Mouse (Mus musculus): Measurements from ENCODE around the gene Ripor1. TPM values are rescaled to one million over a fixed set of nuclear protein-coding genes. Genes with fewer than 3 reads are reported as not detected.

Ripor1 gene
- polyA plus RNA-seq, 1 experiment from 2014 or later, result 13.1 TPM

GRCm38 (mm10) chr8:105618892-105619591 is 14.0 kb downstream of the Ripor1 start:
- H3K36me3 ChIP-seq (ENCODE audit: control insufficient read depth, insufficient read depth, low read length), result peaks cover 21% of the 10 kb centered on the region
- H3K4me3 ChIP-seq (ENCODE audit: low read depth, low read length), result no peak overlapping the region
- no peak for DNase-seq (ENCODE audit: low spot score)
- 91% methylated on average over 19 of the region's 19 CpGs for WGBS
- H3K4me1 ChIP-seq (ENCODE audit: control insufficient read depth, insufficient read depth, low read length), result peaks cover 31% of the 10 kb centered on the region
- no peaks in the 10 kb centered on the region for H3K9me3 ChIP-seq (ENCODE audit: control insufficient read depth, low read length)
- no peak overlapping the region for H3K4me2 ChIP-seq (ENCODE audit: low read depth, severe bottlenecking)
- H3K27me3 ChIP-seq (ENCODE audit: control insufficient read depth, insufficient read depth, low read length), result no peaks in the 10 kb centered on the region
- no peak overlapping the region for H3K9ac ChIP-seq (ENCODE audit: low read length)
- no peak overlapping the region for H3K27ac ChIP-seq (replicated peaks; ENCODE audit: low read depth, low read length)
- ATAC-seq (ENCODE audit: insufficient number of reproducible peaks, low FRiP score, low TSS enrichment, low read depth), result no peak

- Histone ChIP-seq H3K4me3 (ENCODE audit: low read depth, low read length) (no peak overlapping the region), H3K27ac (replicated peaks; ENCODE audit: low read depth, low read length) (no peak overlapping the region), H3K4me2 (ENCODE audit: low read depth, severe bottlenecking) (no peak overlapping the region), H3K36me3 (ENCODE audit: control insufficient read depth, insufficient read depth, low read length) (peaks cover 21% of the 10 kb centered on the region), H3K4me1 (ENCODE audit: control insufficient read depth, insufficient read depth, low read length) (peaks cover 34% of the 10 kb centered on the region), H3K9ac (ENCODE audit: low read length) (no peak overlapping the region), H3K9me3 (ENCODE audit: control insufficient read depth, low read length) (no peaks in the 10 kb centered on the region), H3K27me3 (ENCODE audit: control insufficient read depth, insufficient read depth, low read length) (no peaks in the 10 kb centered on the region)
- 89% methylated on average over 19 of the region's 19 CpGs for WGBS
- DNase-seq (ENCODE audit: low spot score) (no peak), ATAC-seq (ENCODE audit: insufficient number of reproducible peaks, low FRiP score, low TSS enrichment, low read depth) (no peak)
Observed at GRCm38 (mm10) chr8:105620211-105620610, 15.2 kb downstream of the Ripor1 start.

- WGBS, result 89% methylated on average over 21 of the region's 21 CpGs
- no peaks in the 10 kb centered on the region for H3K9me3 ChIP-seq (ENCODE audit: control insufficient read depth, low read length)
- H3K36me3 ChIP-seq (ENCODE audit: control insufficient read depth, insufficient read depth, low read length), result peaks cover 21% of the 10 kb centered on the region
- H3K27ac ChIP-seq (replicated peaks; ENCODE audit: low read depth, low read length), result no peak overlapping the region
- H3K4me2 ChIP-seq (ENCODE audit: low read depth, severe bottlenecking), result no peak overlapping the region
- H3K9ac ChIP-seq (ENCODE audit: low read length), result no peak overlapping the region
- DNase-seq (ENCODE audit: low spot score) (no peak), ATAC-seq (ENCODE audit: insufficient number of reproducible peaks, low FRiP score, low TSS enrichment, low read depth) (no peak)
- H3K4me1 ChIP-seq (ENCODE audit: control insufficient read depth, insufficient read depth, low read length), result peaks cover 40% of the 10 kb centered on the region
- H3K4me3 ChIP-seq (ENCODE audit: low read depth, low read length), result no peak overlapping the region
- H3K27me3 ChIP-seq (ENCODE audit: control insufficient read depth, insufficient read depth, low read length), result no peaks in the 10 kb centered on the region
Observed at GRCm38 (mm10) chr8:105620946-105621720, 16.1 kb downstream of the Ripor1 start.

GRCm38 (mm10) chr8:105621841-105622240 is 16.8 kb downstream of the Ripor1 start:
- no peak overlapping the region for H3K4me2 ChIP-seq (ENCODE audit: low read depth, severe bottlenecking)

GRCm38 (mm10) chr8:105622421-105622920 is 17.4 kb downstream of the Ripor1 start:
- 2% methylated on average over 8 of the region's 8 CpGs for WGBS
- peaks cover 40% of the 10 kb centered on the region for H3K4me1 ChIP-seq (ENCODE audit: control insufficient read depth, insufficient read depth, low read length)
- peak overlapping the region; percentile 81 for H3K27ac ChIP-seq (replicated peaks; ENCODE audit: low read depth, low read length)
- H3K9me3 ChIP-seq (ENCODE audit: control insufficient read depth, low read length), result no peaks in the 10 kb centered on the region
- peaks cover 18% of the 10 kb centered on the region for H3K36me3 ChIP-seq (ENCODE audit: control insufficient read depth, insufficient read depth, low read length)
- H3K4me3 ChIP-seq (ENCODE audit: low read depth, low read length), result no peak overlapping the region
- no peaks in the 10 kb centered on the region for H3K27me3 ChIP-seq (ENCODE audit: control insufficient read depth, insufficient read depth, low read length)
- ATAC-seq (ENCODE audit: insufficient number of reproducible peaks, low FRiP score, low TSS enrichment, low read depth), result peak; percentile 80
- peak; percentile 99 for DNase-seq (ENCODE audit: low spot score)
- no peak overlapping the region for H3K9ac ChIP-seq (ENCODE audit: low read length)
- H3K4me2 ChIP-seq (ENCODE audit: low read depth, severe bottlenecking), result peak overlapping the region; percentile 21; the same call in 1 of the 2 replicates

More at GRCm38 (mm10) chr8:105621841-105622240, 16.8 kb downstream of the Ripor1 start:
- DNase-seq (ENCODE audit: low spot score) (no peak), ATAC-seq (ENCODE audit: insufficient number of reproducible peaks, low FRiP score, low TSS enrichment, low read depth) (no peak)
- Histone ChIP-seq H3K36me3 (ENCODE audit: control insufficient read depth, insufficient read depth, low read length) (peaks cover 20% of the 10 kb centered on the region), H3K9ac (ENCODE audit: low read length) (no peak overlapping the region), H3K4me1 (ENCODE audit: control insufficient read depth, insufficient read depth, low read length) (peaks cover 40% of the 10 kb centered on the region), H3K9me3 (ENCODE audit: control insufficient read depth, low read length) (no peaks in the 10 kb centered on the region), H3K4me3 (ENCODE audit: low read depth, low read length) (no peak overlapping the region), H3K27ac (replicated peaks; ENCODE audit: low read depth, low read length) (peak overlapping the region; percentile 81; the same call in 1 of the 2 replicates), H3K27me3 (ENCODE audit: control insufficient read depth, insufficient read depth, low read length) (no peaks in the 10 kb centered on the region)
- 85% methylated on average over 4 of the region's 4 CpGs for WGBS

GRCm38 (mm10) chr8:105623118-105623517 is 18.1 kb downstream of the Ripor1 start:
- peak overlapping the region; percentile 81 for H3K27ac ChIP-seq (replicated peaks; ENCODE audit: low read depth, low read length)
- no peak overlapping the region for H3K4me3 ChIP-seq (ENCODE audit: low read depth, low read length)
- H3K9me3 ChIP-seq (ENCODE audit: control insufficient read depth, low read length), result no peaks in the 10 kb centered on the region
- H3K27me3 ChIP-seq (ENCODE audit: control insufficient read depth, insufficient read depth, low read length), result no peaks in the 10 kb centered on the region
- DNase-seq (ENCODE audit: low spot score) (peak; percentile 59), ATAC-seq (ENCODE audit: insufficient number of reproducible peaks, low FRiP score, low TSS enrichment, low read depth) (peak; percentile 46)
- WGBS, result 11% methylated on average over 5 of the region's 5 CpGs
- H3K36me3 ChIP-seq (ENCODE audit: control insufficient read depth, insufficient read depth, low read length), result peaks cover 13% of the 10 kb centered on the region
- peak overlapping the region; percentile 21 for H3K4me2 ChIP-seq (ENCODE audit: low read depth, severe bottlenecking)
- H3K9ac ChIP-seq (ENCODE audit: low read length), result no peak overlapping the region
- H3K4me1 ChIP-seq (ENCODE audit: control insufficient read depth, insufficient read depth, low read length), result peaks cover 40% of the 10 kb centered on the region

- Histone ChIP-seq H3K27ac (replicated peaks; ENCODE audit: low read depth, low read length) (peak overlapping the region; percentile 81), H3K4me3 (ENCODE audit: low read depth, low read length) (no peak overlapping the region), H3K27me3 (ENCODE audit: control insufficient read depth, insufficient read depth, low read length) (no peaks in the 10 kb centered on the region), H3K9ac (ENCODE audit: low read length) (peak overlapping the region; percentile 12; the same call in 1 of the 2 replicates), H3K36me3 (ENCODE audit: control insufficient read depth, insufficient read depth, low read length) (peaks cover 8% of the 10 kb centered on the region; the same call in 1 of the 2 replicates), H3K9me3 (ENCODE audit: control insufficient read depth, low read length) (no peaks in the 10 kb centered on the region), H3K4me1 (ENCODE audit: control insufficient read depth, insufficient read depth, low read length) (peaks cover 40% of the 10 kb centered on the region), H3K4me2 (ENCODE audit: low read depth, severe bottlenecking) (peak overlapping the region; percentile 0; the same call in 1 of the 2 replicates)
- WGBS, result 29% methylated on average over 7 of the region's 7 CpGs
- DNase-seq (ENCODE audit: low spot score), result no peak
- no peak for ATAC-seq (ENCODE audit: insufficient number of reproducible peaks, low FRiP score, low TSS enrichment, low read depth)
Observed at GRCm38 (mm10) chr8:105623679-105624245, 18.7 kb downstream of the Ripor1 start.

- Histone ChIP-seq H3K4me2 (ENCODE audit: low read depth, severe bottlenecking) (peak overlapping the region; percentile 35), H3K9ac (ENCODE audit: low read length) (peak overlapping the region; percentile 18; the same call in 1 of the 2 replicates), H3K9me3 (ENCODE audit: control insufficient read depth, low read length) (no peaks in the 10 kb centered on the region), H3K27ac (replicated peaks; ENCODE audit: low read depth, low read length) (peak overlapping the region; percentile 81), H3K36me3 (ENCODE audit: control insufficient read depth, insufficient read depth, low read length) (peaks cover 5% of the 10 kb centered on the region; the same call in 1 of the 2 replicates), H3K4me1 (ENCODE audit: control insufficient read depth, insufficient read depth, low read length) (peaks cover 40% of the 10 kb centered on the region), H3K27me3 (ENCODE audit: control insufficient read depth, insufficient read depth, low read length) (no peaks in the 10 kb centered on the region), H3K4me3 (ENCODE audit: low read depth, low read length) (no peak overlapping the region; the same call in 1 of the 2 replicates)
- 48% methylated on average over 3 of the region's 3 CpGs for WGBS
- ATAC-seq (ENCODE audit: insufficient number of reproducible peaks, low FRiP score, low TSS enrichment, low read depth) (no peak), DNase-seq (ENCODE audit: low spot score) (no peak)
Observed at GRCm38 (mm10) chr8:105624401-105624800, 19.3 kb downstream of the Ripor1 start.
